Mouse (Mus musculus) cortical plate, adult 2 months (tissue): ENCODE data around the gene Glis3. TPM values are rescaled to one million over a fixed set of nuclear protein-coding genes. Genes with fewer than 3 reads are reported as not detected.

Experiments
- H3K27ac ChIP-seq: fragments of 200-500 bp; 2 replicates; pipeline ENCODE4 v1.5.1; 2012; ENCODE audit warnings: low read length, control low read depth, inconsistent platforms; ENCODE audit not compliant: insufficient read depth
- H3K4me1 ChIP-seq: fragments of 200-500 bp; 2 replicates; pipeline ENCODE4 v1.6.1; 2011; ENCODE audit warnings: low read length; ENCODE audit not compliant: control insufficient read depth, insufficient read depth
- H3K4me3 ChIP-seq: fragments of 200-500 bp; 2 replicates; pipeline ENCODE4 v1.5.1; 2011; ENCODE audit warnings: mild to moderate bottlenecking, low read length, control low read depth; ENCODE audit not compliant: insufficient read depth
- CTCF ChIP-seq: fragments of 200-500 bp; IDR thresholded peaks from 2 replicates; pipeline ENCODE4 v1.5.1; 2011; ENCODE audit warnings: mild to moderate bottlenecking, control low read depth, low read length; ENCODE audit not compliant: insufficient read depth; ENCODE audit errors: extremely low read depth
- POLR2A ChIP-seq: fragments of 200-500 bp; IDR thresholded peaks from 2 replicates; pipeline ENCODE4 v1.6.1; 2011; ENCODE audit warnings: mild to moderate bottlenecking, low read length, control low read depth; ENCODE audit not compliant: insufficient read depth; ENCODE audit errors: extremely low read depth
- polyA plus RNA-seq: library from polyadenylated mRNA; depleted of rRNA; stranded (reverse); fragments of >200 nt; gene quantifications from 2 replicates; pipeline ENCODE4 v1.2.3, GENCODE M21; 2012

Gene Glis3
- polyA plus RNA-seq, 1 experiment, result 1.9 TPM

DNA sequence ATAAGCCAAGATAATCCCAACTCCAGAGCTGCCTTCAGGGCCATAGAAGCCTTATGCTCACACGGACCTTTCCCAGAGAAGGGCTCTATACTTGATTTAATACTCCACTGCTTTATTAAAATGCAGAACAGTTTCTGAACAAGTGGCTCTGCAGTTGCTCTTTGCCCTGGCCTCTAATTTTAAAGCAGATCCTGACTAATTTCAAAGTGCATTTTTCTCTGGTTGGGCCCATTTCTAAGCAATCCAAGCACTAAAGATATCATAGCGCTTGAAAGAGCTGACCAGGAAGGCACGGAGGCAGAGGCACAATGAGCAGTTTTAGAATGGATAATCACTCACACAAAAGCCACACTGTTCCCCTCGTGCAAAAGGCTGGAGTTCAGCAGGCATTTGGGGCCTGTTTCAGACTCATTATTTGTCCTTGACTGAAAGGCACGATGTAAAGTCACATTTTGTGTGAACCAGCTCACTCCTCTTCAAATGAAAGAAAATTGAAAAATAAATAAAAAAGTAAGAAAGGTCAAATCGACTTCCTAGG lies 202.5 kb downstream of the Glis3 start:
- Histone ChIP-seq H3K4me3 (no peak overlapping the region), H3K27ac (no peak overlapping the region), H3K4me1 (no peaks in the 10 kb centered on the region)
- TF ChIP-seq CTCF (no peak), POLR2A (no peak)

DNA sequence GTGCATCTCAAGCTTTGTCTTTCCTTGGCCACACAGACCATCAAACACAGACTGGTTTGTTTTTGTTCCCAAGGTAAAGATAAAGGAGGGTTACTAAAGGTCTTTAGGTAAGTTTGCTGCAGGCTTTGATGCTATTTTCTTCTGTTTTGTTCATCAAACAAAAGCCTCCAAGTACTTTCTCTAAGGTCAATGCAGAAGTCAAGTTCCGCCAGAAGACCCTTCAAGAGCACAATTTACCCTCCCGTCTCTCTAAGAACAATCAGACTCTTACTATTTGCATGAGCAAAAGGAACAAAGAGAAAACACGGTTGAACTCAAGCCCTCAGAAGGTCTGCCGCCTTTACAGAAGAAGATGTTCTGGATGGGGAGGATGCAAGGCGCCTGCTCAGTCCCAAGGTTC lies 206.3 kb downstream of the Glis3 start:
- Histone ChIP-seq H3K27ac (no peak overlapping the region), H3K4me1 (no peaks in the 10 kb centered on the region), H3K4me3 (no peak overlapping the region)
- TF ChIP-seq POLR2A (no peak), CTCF (no peak)

GRCm38 (mm10) chr19:28471144-28471543 lies 208.7 kb downstream of the Glis3 start:
- Histone ChIP-seq H3K4me3 (no peak overlapping the region), H3K4me1 (no peaks in the 10 kb centered on the region), H3K27ac (no peak overlapping the region)
- TF ChIP-seq CTCF (no peak), POLR2A (no peak)

DNA sequence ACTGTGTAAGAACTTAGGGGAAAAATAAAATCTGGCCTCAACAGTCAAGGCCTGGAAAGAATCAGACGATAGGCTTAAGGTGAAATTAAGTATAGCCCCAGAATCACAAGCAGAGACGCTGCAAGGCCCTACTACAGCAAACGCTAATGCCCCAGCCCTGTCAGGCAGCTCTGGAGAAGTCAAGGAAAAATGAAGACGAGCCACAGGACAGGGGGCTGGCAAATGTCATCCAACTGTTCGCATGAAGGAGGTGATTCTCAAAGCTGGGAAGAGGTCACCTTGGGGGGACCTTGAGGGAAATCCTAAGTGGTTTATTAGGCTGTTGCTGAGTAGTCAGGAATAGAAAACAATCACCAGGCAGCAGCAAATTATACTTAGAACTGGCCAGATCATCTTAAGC lies 214.1 kb downstream of the Glis3 start:
- Histone ChIP-seq H3K4me3 (no peak overlapping the region), H3K27ac (no peak overlapping the region), H3K4me1 (no peaks in the 10 kb centered on the region)
- TF ChIP-seq POLR2A (no peak), CTCF (no peak)

DNA sequence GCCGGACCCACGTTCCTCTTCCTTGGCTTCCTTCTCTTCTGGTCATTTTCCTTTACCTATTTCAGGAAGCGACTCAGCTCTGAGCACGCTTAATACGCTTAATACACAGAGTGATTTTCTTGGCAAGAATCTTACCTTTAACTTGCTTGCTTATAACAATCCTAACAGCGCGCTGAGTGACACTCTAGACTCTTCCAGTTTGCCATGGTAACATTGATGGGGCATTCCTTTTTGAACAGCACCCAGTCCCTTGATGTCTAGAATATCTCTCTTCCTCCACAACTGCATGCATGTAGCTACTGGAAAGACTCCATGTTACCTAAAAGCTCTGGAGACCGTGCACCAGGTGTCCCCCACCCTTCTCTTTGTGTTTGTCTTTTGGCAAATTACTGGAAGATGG lies 225.5 kb downstream of the Glis3 start:
- Histone ChIP-seq H3K4me1 (no peaks in the 10 kb centered on the region), H3K4me3 (no peak overlapping the region), H3K27ac (no peak overlapping the region)
- no peak for TF ChIP-seq CTCF
- no peak for TF ChIP-seq POLR2A

DNA sequence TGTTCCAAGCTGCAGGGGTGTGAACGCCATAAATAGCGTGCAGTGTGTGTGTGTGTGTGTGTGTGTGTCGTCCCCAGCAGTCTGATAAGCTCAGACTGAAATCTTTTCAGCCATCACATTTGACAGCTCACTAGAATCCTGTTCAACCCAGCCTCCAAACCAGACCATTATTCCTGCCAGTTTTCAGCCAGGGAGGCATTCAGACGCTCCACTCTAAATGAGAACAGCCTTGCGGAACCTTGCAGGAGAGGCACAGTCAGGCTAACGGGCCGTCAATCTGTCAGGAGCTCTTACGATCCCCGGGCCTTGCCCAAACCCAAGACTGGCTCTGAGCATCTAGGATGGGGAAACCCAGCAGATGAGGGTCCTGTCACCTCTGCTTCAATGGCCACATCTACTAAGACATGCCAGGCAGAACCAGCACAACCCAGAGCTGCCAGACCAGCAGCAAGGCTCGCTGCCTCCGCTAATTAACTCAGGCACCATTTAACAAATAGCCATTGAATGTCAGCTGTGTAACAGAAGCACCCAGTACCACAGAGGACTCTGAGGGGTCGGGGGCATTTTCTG lies 226.8 kb downstream of the Glis3 start:
- no peak overlapping the region for H3K4me3 ChIP-seq
- H3K4me1 ChIP-seq, result no peaks in the 10 kb centered on the region
- peak overlapping the region; percentile 13; the same call in 1 of the 2 replicates for H3K27ac ChIP-seq
- TF ChIP-seq POLR2A, result no peak
- TF ChIP-seq CTCF, result no peak

- no peak overlapping the region for H3K27ac ChIP-seq
- H3K4me3 ChIP-seq, result no peak overlapping the region
- H3K4me1 ChIP-seq, result no peaks in the 10 kb centered on the region
- no peak for TF ChIP-seq POLR2A
- TF ChIP-seq CTCF, result no peak
These were observed 231.1 kb downstream of the Glis3 start for GRCm38 (mm10) chr19:28448811-28449210.

- no peak overlapping the region for H3K27ac ChIP-seq
- TF ChIP-seq CTCF, result no peak
- TF ChIP-seq POLR2A, result no peak
- no peaks in the 10 kb centered on the region for H3K4me1 ChIP-seq
- H3K4me3 ChIP-seq, result no peak overlapping the region
These were observed 237.7 kb downstream of the Glis3 start for GRCm38 (mm10) chr19:28442161-28442560.

DNA sequence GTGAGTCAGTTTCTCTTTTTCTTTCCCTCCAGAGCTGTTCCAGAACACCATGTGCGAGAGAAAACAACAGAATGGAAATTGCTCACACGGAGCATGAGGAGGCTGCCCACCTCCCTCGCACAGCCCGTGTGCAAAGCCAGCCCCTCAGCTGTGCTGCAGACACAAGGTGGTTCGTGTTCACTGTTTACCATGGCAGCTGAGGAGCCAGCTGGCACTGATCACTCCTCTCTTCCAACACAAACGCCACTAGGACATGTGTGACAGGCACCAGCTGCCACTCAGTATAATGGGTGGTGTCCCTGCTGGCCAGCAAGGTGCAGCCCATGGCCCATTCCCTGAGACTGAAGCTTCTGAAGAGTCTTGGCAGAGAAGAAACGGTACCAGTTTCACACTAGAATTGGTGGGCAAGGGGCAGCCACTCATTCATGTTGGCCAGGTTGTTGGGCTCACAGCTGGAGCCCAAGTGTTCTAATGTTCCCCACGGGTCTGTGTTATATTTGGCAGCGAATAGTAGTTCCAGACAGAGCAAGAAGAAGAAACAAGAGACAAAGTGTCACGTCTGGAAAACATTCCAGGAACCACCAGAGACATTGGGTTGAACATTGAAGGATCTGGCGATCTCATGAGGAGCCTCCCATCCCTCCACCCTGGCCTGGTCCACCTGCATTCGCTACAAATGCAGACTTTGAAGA lies 243.3 kb downstream of the Glis3 start:
- no peak overlapping the region for H3K27ac ChIP-seq
- no peaks in the 10 kb centered on the region for H3K4me1 ChIP-seq
- no peak overlapping the region for H3K4me3 ChIP-seq
- TF ChIP-seq CTCF, result no peak
- TF ChIP-seq POLR2A, result no peak
